Mouse (Mus musculus) heart, embryonic 12.5 days (tissue): Measurements from ENCODE around the gene Ppil1. TPM values are rescaled to one million over a fixed set of nuclear protein-coding genes. Genes with fewer than 3 reads are reported as not detected.
"Not testable (repeated sequence)": the region's sequence is repeated elsewhere in the genome, so short reads cannot be mapped to it uniquely, and the experiment has no call there.

ENCODE experiments used
- ATAC-seq: fragments of 200-750 bp; cut with Nextera tagmentation; 2 replicates; pipeline ENCODE4 v1.8.0; 2017; ENCODE audit warnings: moderate TSS enrichment, moderate library complexity; ENCODE audit not compliant: insufficient number of reproducible peaks, low FRiP score
- H3K27ac ChIP-seq: fragments of 300-500 bp; sonication (generic); 2 replicates; pipeline ENCODE4 v1.5.1; 2016; ENCODE audit warnings: mild to moderate bottlenecking, moderate library complexity; ENCODE audit not compliant: poor library complexity, severe bottlenecking
- H3K27me3 ChIP-seq: fragments of 300-500 bp; sonication (generic); replicated peaks from 2 replicates; pipeline ENCODE4 v1.6.1; 2016; ENCODE audit warnings: mild to moderate bottlenecking, moderate library complexity
- H3K36me3 ChIP-seq: fragments of 300-500 bp; sonication (generic); 2 replicates; pipeline ENCODE4 v1.6.1; 2016; ENCODE audit warnings: mild to moderate bottlenecking, moderate library complexity
- H3K4me1 ChIP-seq: fragments of 300-500 bp; sonication (generic); replicated peaks from 2 replicates; pipeline ENCODE4 v1.6.1; 2016; ENCODE audit warnings: mild to moderate bottlenecking
- H3K4me2 ChIP-seq: fragments of 300-500 bp; sonication (generic); 2 replicates; pipeline ENCODE4 v1.6.1; 2016; ENCODE audit warnings: mild to moderate bottlenecking, moderate library complexity
- H3K4me3 ChIP-seq: fragments of 300-500 bp; sonication (generic); 2 replicates; pipeline ENCODE4 v1.5.1; 2016; ENCODE audit warnings: mild to moderate bottlenecking
- H3K9ac ChIP-seq: fragments of 300-500 bp; sonication (generic); 2 replicates; pipeline ENCODE4 v1.6.1; 2016; ENCODE audit warnings: mild to moderate bottlenecking, moderate library complexity
- H3K9me3 ChIP-seq: fragments of 300-500 bp; sonication (generic); replicated peaks from 2 replicates; pipeline ENCODE4 v1.6.1; 2016; ENCODE audit warnings: mild to moderate bottlenecking, moderate library complexity
- WGBS: fragments of 180-500 bp; shearing (Covaris S2); methylation state at CpG from one replicate; pipeline ENCODE4 v1.1.7; 2016; 5-methylcytosine and 5-hydroxymethylcytosine counted together
- polyA plus RNA-seq: library from polyadenylated mRNA; unstranded; fragments of >200 nt; fragmentation: Nextera tagmentation; extraction: Ambion mirVana; gene quantifications from 2 replicates; pipeline ENCODE4 v1.2.1, GENCODE M21; 2016

Gene Ppil1
- polyA plus RNA-seq, 1 experiment from 2014 or later, result 112 TPM

GRCm38 (mm10) chr17:29281541-29281940 is 17.6 kb upstream of the Ppil1 start:
- 0 out of 2 replicates have a peak, but pooled peaks cover 4% of the 10 kb centered on the region for H3K4me1 ChIP-seq
- no peak overlapping the region for H3K9ac ChIP-seq
- no peak overlapping the region for H3K27ac ChIP-seq
- H3K36me3 ChIP-seq, result peaks cover 48% of the 10 kb centered on the region
- H3K27me3 ChIP-seq, result no peaks in the 10 kb centered on the region
- no peak for ATAC-seq
- no peak overlapping the region for H3K4me2 ChIP-seq
- H3K4me3 ChIP-seq, result no peak overlapping the region
- H3K9me3 ChIP-seq, result peaks cover 6% of the 10 kb centered on the region; the same call in 1 of the 2 replicates
- WGBS, result 83% methylated on average over 5 of the region's 5 CpGs

DNA sequence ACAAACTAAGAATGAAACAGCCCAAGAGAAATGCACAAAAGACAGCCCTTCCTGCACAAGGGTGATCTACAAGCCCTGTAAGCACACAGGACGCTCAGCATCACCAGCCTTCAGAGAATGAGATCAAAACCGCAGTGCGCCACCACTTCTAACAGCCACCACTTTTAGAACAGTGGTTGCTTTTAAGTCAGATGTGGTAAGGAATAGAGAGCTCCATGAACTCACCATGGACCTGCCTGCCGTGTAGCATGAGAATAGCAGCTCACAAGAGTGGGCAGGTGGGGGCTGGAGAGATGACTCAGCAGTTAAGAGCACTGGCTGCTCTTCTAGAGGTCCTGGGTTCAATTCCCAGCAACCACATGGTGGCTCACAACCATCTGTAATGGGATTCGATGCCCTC is 16.4 kb upstream of the Ppil1 start:
- ATAC-seq, result no peak
- peaks cover 38% of the 10 kb centered on the region for H3K36me3 ChIP-seq

GRCm38 (mm10) chr17:29273889-29274288 is 9.9 kb upstream of the Ppil1 start:
- Histone ChIP-seq H3K27ac (no peak overlapping the region), H3K4me1 (peaks cover 29% of the 10 kb centered on the region), H3K9me3 (no peaks in the 10 kb centered on the region), H3K9ac (0 out of 2 replicates have a peak overlapping the region, but pooled peaks have one; percentile 25), H3K4me3 (no peak overlapping the region), H3K27me3 (no peaks in the 10 kb centered on the region), H3K4me2 (no peak overlapping the region), H3K36me3 (peaks cover 10% of the 10 kb centered on the region; the same call in 1 of the 2 replicates)
- ATAC-seq, result no peak
- 74% methylated on average over 11 of the region's 11 CpGs for WGBS

More for the DNA sequence above, 16.4 kb upstream of the Ppil1 start:
- Histone ChIP-seq H3K9me3 (no peaks in the 10 kb centered on the region), H3K4me2 (no peak overlapping the region), H3K9ac (no peak overlapping the region), H3K4me3 (no peak overlapping the region), H3K27ac (no peak overlapping the region), H3K27me3 (no peaks in the 10 kb centered on the region), H3K4me1 (0 out of 2 replicates have a peak, but pooled peaks cover 6% of the 10 kb centered on the region)
- WGBS, result 89% methylated on average over 5 of the region's 5 CpGs

DNA sequence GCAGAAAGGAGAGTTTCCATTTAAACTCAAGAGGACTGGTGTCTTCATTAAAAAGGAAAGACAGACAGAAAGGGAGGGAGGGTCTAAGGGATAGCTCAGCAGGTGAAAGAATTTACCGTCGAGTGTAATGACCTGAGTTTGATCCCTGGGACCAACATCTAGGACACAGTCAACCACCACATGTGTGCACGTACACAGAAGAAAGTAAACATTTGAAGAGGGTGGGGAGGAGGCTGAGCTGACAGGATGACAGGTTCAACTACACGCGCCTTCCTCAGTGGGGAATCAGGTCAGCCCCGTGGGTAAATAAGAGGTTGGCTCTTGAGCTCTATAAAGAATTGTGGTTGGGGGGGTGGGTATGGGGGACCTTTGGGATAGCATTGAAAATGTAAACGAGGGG is 9.2 kb upstream of the Ppil1 start:
- H3K36me3 ChIP-seq, result peaks cover 5% of the 10 kb centered on the region; the same call in 1 of the 2 replicates
- H3K4me2 ChIP-seq, result no peak overlapping the region
- ATAC-seq, result no peak
- WGBS, result 85% methylated on average over 7 of the region's 7 CpGs
- H3K9me3 ChIP-seq, result no peaks in the 10 kb centered on the region
- H3K4me3 ChIP-seq, result no peak overlapping the region
- H3K27me3 ChIP-seq, result no peaks in the 10 kb centered on the region
- no peak overlapping the region for H3K9ac ChIP-seq
- peaks cover 31% of the 10 kb centered on the region for H3K4me1 ChIP-seq
- no peak overlapping the region for H3K27ac ChIP-seq

DNA sequence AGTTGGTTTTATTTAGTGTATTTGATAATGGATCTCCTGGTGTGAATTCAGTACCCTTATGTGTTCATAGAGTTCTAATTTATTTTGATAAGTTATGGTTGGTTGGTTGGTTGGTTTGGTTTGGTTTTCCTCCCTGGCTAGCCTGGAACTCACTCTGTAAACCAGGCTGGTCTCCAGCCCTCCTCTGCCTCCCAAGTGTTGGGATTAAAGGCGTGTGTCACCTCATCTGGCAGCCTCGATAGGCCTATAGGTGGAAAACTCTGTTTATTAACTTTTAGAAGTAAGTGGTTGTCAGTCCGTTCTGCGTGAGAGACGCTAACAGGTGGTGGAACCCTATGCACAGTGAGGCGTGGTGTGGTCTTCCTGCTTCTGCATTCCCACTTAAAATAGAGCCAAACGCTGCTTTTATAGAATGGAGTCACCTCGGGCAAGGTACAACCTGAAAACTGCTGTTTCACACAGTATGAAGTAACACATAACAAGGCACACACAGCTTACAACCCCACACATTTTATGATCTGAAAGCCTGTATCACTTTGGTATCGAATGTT is 6.2 kb upstream of the Ppil1 start:
- no peak for ATAC-seq
- peaks cover 3% of the 10 kb centered on the region; the same call in 1 of the 2 replicates for H3K36me3 ChIP-seq
- no peak overlapping the region for H3K27ac ChIP-seq
- H3K9me3 ChIP-seq, result no peaks in the 10 kb centered on the region
- no peak overlapping the region; the same call in 1 of the 2 replicates for H3K4me2 ChIP-seq
- no peak overlapping the region for H3K4me3 ChIP-seq
- H3K27me3 ChIP-seq, result no peaks in the 10 kb centered on the region
- H3K4me1 ChIP-seq, result peaks cover 26% of the 10 kb centered on the region
- 0 out of 2 replicates have a peak overlapping the region, but pooled peaks have one; percentile 95 for H3K9ac ChIP-seq
- WGBS, result 90% methylated on average over 9 of the region's 9 CpGs

- H3K4me2 ChIP-seq, result peak overlapping the region; percentile 72
- peak overlapping the region; percentile 86 for H3K4me3 ChIP-seq
- 18% methylated on average over 10 of the region's 10 CpGs for WGBS
- peak overlapping the region; percentile 89 for H3K27ac ChIP-seq
- peak overlapping the region; percentile 95 for H3K9ac ChIP-seq
- no peaks in the 10 kb centered on the region for H3K9me3 ChIP-seq
- H3K36me3 ChIP-seq, result peaks cover 3% of the 10 kb centered on the region; the same call in 1 of the 2 replicates
- H3K4me1 ChIP-seq, result peaks cover 29% of the 10 kb centered on the region
- ATAC-seq, result no peak
- no peaks in the 10 kb centered on the region for H3K27me3 ChIP-seq
These were observed 5.3 kb upstream of the Ppil1 start for GRCm38 (mm10) chr17:29269349-29269706.

- Histone ChIP-seq H3K4me2 (peak within 1 kb of the TSS; percentile 72), H3K4me3 (peak within 1 kb of the TSS; percentile 86), H3K4me1 (peaks cover 27% of the 10 kb centered on the region), H3K9ac (peak within 1 kb of the TSS; percentile 95), H3K36me3 (peaks cover 3% of the 10 kb centered on the region; the same call in 1 of the 2 replicates), H3K27me3 (no peaks in the 10 kb centered on the region), H3K27ac (peak within 1 kb of the TSS; percentile 89), H3K9me3 (no peaks in the 10 kb centered on the region)
- under 1% methylated on average over 51 of the region's 63 CpGs for WGBS
- peak; percentile 87 for ATAC-seq
These were observed 4.8 kb upstream of the Ppil1 start, which contains the start of gene BC004004 for GRCm38 (mm10) chr17:29268682-29269348. Gene BC004004 (plus strand): TSS chr17:29268788.

GRCm38 (mm10) chr17:29267931-29268681 is 4.1 kb upstream of the Ppil1 start:
- no peaks in the 10 kb centered on the region for H3K27me3 ChIP-seq
- no peaks in the 10 kb centered on the region for H3K9me3 ChIP-seq
- H3K4me1 ChIP-seq, result peaks cover 26% of the 10 kb centered on the region
- H3K36me3 ChIP-seq, result peaks cover 3% of the 10 kb centered on the region; the same call in 1 of the 2 replicates
- H3K27ac ChIP-seq, result peak overlapping the region; percentile 89; the same call in 1 of the 2 replicates
- peak overlapping the region; percentile 86 for H3K4me3 ChIP-seq
- WGBS, result 62% methylated on average over 6 of the region's 6 CpGs
- peak overlapping the region; percentile 72 for H3K4me2 ChIP-seq
- 0 out of 2 replicates have a peak, but pooled peaks have one; percentile 7 for ATAC-seq
- peak overlapping the region; percentile 95; the same call in 1 of the 2 replicates for H3K9ac ChIP-seq

GRCm38 (mm10) chr17:29267040-29267439 is 3.1 kb upstream of the Ppil1 start:
- H3K4me3 ChIP-seq, H3K36me3 ChIP-seq, H3K27ac ChIP-seq, H3K9ac ChIP-seq, ATAC-seq, H3K27me3 ChIP-seq, H3K9me3 ChIP-seq, H3K4me2 ChIP-seq: not testable (repeated sequence)
- peaks cover 37% of the 10 kb centered on the region for H3K4me1 ChIP-seq
- 91% methylated on average over 2 of the region's 2 CpGs for WGBS

- Histone ChIP-seq H3K4me2 (peak overlapping the region; percentile 83; the same call in 1 of the 2 replicates), H3K4me1 (peaks cover 41% of the 10 kb centered on the region), H3K9ac (peak overlapping the region; percentile 88), H3K4me3 (peak overlapping the region; percentile 87; the same call in 1 of the 2 replicates), H3K27ac (peak overlapping the region; percentile 98), H3K9me3 (no peaks in the 10 kb centered on the region), H3K36me3 (peaks cover 23% of the 10 kb centered on the region), H3K27me3 (no peaks in the 10 kb centered on the region)
- ATAC-seq, result no peak
- 88% methylated on average over 5 of the region's 5 CpGs for WGBS
These were observed 774 bp upstream of the Ppil1 start for GRCm38 (mm10) chr17:29264760-29265159.

DNA sequence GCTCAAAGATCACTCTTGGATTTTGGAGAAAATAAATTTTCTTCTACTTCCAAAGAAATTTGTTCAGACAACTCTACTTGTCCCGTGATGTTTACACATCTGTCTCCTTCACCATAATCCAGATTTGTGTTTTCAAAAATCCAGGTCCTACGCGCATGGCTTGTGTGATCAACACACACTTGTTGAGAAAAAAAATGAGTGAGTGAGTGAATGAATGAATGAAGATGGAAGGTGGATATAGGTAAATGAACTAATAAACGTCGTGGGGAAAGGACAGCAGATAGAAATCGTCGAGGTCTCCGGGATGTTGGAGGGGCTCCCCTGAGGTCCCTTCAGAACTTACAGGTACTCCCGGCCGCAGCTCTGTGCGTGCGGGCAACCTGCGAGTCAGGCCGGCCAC is 569 bp downstream of the Ppil1 start:
- Histone ChIP-seq H3K4me1 (peaks cover 45% of the 10 kb centered on the region), H3K27ac (peak overlapping the region; percentile 98), H3K9me3 (no peaks in the 10 kb centered on the region), H3K9ac (peak overlapping the region; percentile 88), H3K4me2 (peak overlapping the region; percentile 83), H3K4me3 (peak overlapping the region; percentile 87), H3K27me3 (no peaks in the 10 kb centered on the region), H3K36me3 (peaks cover 32% of the 10 kb centered on the region)
- 0 out of 2 replicates have a peak, but pooled peaks have one; percentile 3 for ATAC-seq
- WGBS, result under 1% methylated on average over 14 of the region's 14 CpGs
